Mouse (Mus musculus) cerebellum, adult 8-10 months (tissue): ENCODE results near the gene Cntnap3.
"Not testable (repeated sequence)": the region's sequence is repeated elsewhere in the genome, so short reads cannot be mapped to it uniquely, and the experiment has no call there.

ENCODE experiments used
- DNase-seq: peaks from one replicate; pipeline ENCODE4 v3.0.0; 2022

Gene Cntnap3

DNA sequence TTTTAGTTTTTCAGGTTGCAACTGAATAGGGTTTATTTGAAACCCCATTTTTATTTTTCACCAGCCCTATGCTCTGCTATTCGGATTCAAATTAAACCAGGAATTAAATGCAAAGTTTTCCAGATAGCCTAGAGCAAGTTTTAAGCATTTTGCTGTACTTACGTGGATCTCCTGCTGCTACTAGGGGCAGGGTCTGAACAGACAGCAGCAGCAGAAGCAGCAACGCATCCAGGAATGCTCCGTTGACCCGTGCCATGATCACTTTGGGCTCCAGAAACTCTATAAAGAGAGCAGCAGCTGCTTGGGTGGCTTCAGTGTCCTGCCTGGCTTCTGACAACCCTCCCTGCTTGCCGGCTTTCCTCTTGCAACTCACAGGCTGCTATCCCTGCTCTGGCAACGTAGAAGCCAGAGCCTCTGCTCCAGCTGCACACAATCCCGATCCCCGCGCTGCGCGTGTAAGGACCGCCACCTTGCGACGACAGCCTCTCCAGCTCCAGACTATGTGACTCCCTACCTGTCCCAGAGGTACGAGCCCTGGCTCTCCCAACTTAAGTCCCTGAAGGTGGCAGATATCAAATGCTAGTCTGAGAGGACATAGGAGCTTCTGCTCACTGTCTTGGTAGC lies at the start of gene Cntnap3:
Gene Cntnap3, minus strand, starts transcription at position 371 of the 624 bp plus-strand sequence.
- DNase-seq = no peak

DNA sequence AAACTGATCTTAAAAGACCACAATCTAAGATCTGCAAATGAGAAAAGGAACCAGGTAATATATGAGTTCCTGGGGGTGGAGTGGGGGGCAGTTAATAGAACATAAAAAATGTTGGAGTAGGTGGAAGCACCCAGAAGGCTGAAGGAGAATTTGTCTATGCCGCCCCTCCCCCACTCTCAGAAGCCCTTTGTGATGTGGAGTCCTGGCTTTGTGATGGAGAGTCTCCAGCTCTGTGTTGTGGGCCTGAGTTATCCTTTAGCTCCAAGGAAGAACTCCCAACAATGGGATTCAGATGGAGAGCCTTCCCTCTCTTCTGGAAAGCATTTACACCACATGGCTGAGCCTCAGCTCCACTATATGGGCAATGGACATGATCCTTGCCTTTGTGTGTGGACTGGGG lies 13.4 kb upstream of the Cntnap3 start, which contains the start of gene Spata31:
Gene Spata31, plus strand, starts transcription at position 216 of the 400 bp plus-strand sequence.
- DNase-seq = no peak

- no peak for DNase-seq
Measured at GRCm38 (mm10) chr13:64903132-64903531, 623 bp downstream of the Cntnap3 start.

- no peak for DNase-seq
Measured at GRCm38 (mm10) chr13:64865397-64865796, 38.4 kb downstream of the Cntnap3 start.

GRCm38 (mm10) chr13:64824856-64825255 lies 78.9 kb downstream of the Cntnap3 start:
- not testable (repeated sequence) for DNase-seq

DNA sequence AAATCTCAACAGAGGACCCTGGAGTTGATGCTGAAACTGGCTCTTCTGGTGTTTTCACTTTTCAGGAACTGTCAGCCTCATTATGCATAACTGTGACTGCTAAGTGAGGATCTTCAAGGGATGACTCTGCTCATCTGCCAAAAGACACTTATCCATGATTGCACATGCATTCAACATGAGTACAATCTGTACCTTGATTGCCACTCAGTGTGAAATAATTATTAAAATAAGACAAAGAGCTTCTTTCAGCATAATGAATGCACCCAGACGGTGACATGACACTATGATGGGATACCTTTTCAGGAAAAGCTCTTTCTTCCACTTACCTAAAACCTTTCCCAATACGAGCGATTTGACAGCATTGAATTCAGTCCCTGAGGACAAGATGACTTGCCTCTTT lies 158.4 kb downstream of the Cntnap3 start:
- DNase-seq = no peak

- DNase-seq = no peak
Measured at GRCm38 (mm10) chr13:64732244-64732643, 171.5 kb downstream of the Cntnap3 start.

DNA sequence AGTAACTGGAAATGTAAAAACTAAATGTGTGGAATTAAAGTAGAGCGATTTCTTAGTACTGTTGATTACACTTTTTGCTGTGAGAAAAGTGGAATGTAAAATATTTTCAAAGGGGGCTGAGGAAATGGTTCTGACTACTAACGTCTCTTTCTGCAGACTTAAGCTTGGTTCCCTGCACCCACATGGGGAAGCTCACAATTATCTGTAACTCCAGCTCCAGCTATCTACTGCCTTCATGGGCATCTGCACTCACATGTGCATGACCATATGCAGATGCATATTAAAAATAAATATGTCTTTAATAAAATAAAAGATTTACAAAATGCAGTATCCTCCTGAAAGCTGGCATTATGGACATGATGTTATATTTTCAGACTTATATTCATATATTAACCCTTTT lies 187.0 kb downstream of the Cntnap3 start:
- no peak for DNase-seq

DNA sequence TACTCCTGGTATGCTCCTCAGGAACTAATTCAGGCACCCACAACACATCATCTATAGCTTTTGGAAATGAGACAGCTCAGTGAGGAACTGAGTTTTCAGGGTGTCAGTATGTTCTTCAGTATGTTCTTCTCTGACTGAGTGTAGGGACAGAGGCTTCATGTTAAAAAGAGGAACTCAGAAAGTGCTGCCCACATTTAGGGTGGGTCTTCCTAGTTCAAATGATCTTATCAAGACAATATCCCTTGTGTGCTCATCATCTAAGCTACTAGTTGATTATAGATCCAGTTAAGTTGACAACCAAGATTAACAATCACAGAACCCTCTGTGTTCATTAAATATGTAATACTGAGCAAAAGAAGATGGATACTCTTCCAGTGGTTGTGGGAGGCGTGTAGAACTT lies 211.3 kb downstream of the Cntnap3 start:
- no peak for DNase-seq
